Mouse (Mus musculus) ES-Bruce4 (cell line): Measurements from ENCODE around the gene Asb10.

ENCODE experiments used
- CTCF ChIP-seq: IDR thresholded peaks from one replicate; pipeline ENCODE4 v1.8.1; 2011; ENCODE audit warnings: low read depth, low read length
- POLR2A ChIP-seq: IDR thresholded peaks from one replicate; pipeline ENCODE4 v1.8.1; 2011; ENCODE audit warnings: low read length; ENCODE audit not compliant: insufficient read depth

DNA sequence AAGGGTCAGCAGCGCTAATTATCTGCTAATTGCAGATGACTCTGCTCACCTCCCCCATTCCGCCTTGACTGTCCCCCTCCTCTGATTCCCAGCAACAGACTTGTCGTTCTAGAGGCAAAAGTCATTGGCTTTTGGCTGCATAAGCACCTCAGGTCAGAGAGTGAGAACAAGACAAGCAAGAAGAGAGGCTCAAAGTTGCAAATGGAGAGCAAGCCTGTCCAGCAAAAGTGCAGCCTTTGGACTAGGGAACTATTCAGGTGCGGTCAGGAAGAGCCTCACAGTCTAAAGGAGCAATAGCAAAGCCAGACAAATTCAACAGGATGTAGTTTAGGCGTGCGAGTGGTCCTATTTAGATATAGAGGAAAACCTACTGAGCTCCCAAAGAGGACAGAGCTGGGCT lies 13.0 kb downstream of the Asb10 start:
- no peak for TF ChIP-seq CTCF
- TF ChIP-seq POLR2A, result no peak
